Mouse (Mus musculus): ENCODE data around the gene Ccl25. TPM values are rescaled to one million over a fixed set of nuclear protein-coding genes. Genes with fewer than 3 reads are reported as not detected.

The Ccl25 gene
- polyA plus RNA-seq (2012; ENCODE audit: low replicate concordance): 1.2 and 2.2 TPM in 2 replicates

GRCm38 (mm10) chr8:4324983-4325750, at the start of gene Ccl25, which contains the start of gene Elavl1:
Ccl25 (plus strand) TSS chr8:4325210.
Elavl1 (minus strand) TSS chr8:4325413.

GRCm38 (mm10) chr8:4275275-4276110, 49.5 kb upstream of the Ccl25 start, which contains the start of gene Timm44:
Timm44 (minus strand) TSS chr8:4275913.

Other genes with a start within 250 kb of the Ccl25 start
- not detected in 2 replicates for gene Cd209f, start 219.4 kb upstream of the Ccl25 start, polyA plus RNA-seq (2012; ENCODE audit: low replicate concordance)
- not detected in 2 replicates for gene Cd209g, start 191.1 kb upstream of the Ccl25 start, polyA plus RNA-seq (2012; ENCODE audit: low replicate concordance)
- gene Evi5l, start 158.6 kb upstream of the Ccl25 start, polyA plus RNA-seq (2012; ENCODE audit: low replicate concordance): 4.8 and 11.4 TPM in 2 replicates
- gene Prr36, start 107.8 kb upstream of the Ccl25 start, polyA plus RNA-seq (2012; ENCODE audit: low replicate concordance): 0.11 and 0.14 TPM in 2 replicates
- 0.43 TPM in 1 of 2 replicates, not detected in the other for gene Lrrc8e, start 98.4 kb upstream of the Ccl25 start, polyA plus RNA-seq (2012; ENCODE audit: low replicate concordance)
- 181 and 201 TPM in 2 replicates for gene Map2k7, start 86.5 kb upstream of the Ccl25 start, polyA plus RNA-seq (2012; ENCODE audit: low replicate concordance)
- 1.9 and 10.4 TPM in 2 replicates for gene Gm49320, start 86.3 kb upstream of the Ccl25 start, polyA plus RNA-seq (2012; ENCODE audit: low replicate concordance)
- 29.8 and 37.7 TPM in 2 replicates for gene Tgfbr3l, start 77.0 kb upstream of the Ccl25 start, polyA plus RNA-seq (2012; ENCODE audit: low replicate concordance)
- gene Snapc2, start 72.1 kb upstream of the Ccl25 start, polyA plus RNA-seq (2012; ENCODE audit: low replicate concordance): 50.7 and 77.7 TPM in 2 replicates
- gene Ctxn1, start 65.9 kb upstream of the Ccl25 start, polyA plus RNA-seq (2012; ENCODE audit: low replicate concordance): 1.4 and 2.2 TPM in 2 replicates
- 47.7 and 54.9 TPM in 2 replicates for gene Timm44, start 49.3 kb upstream of the Ccl25 start, polyA plus RNA-seq (2012; ENCODE audit: low replicate concordance)
- 35.7 and 60.1 TPM in 2 replicates for gene Elavl1, start 203 bp downstream of the Ccl25 start, polyA plus RNA-seq (2012; ENCODE audit: low replicate concordance)
- 0.03 and 0.57 TPM in 2 replicates for gene Cers4, start 167.8 kb downstream of the Ccl25 start, polyA plus RNA-seq (2012; ENCODE audit: low replicate concordance)

Data from leukemia stem cell, adult 10-12 weeks (primary cell).